Mouse (Mus musculus): ENCODE measurements around the gene Tcp11l2.

The Tcp11l2 gene

GRCm38 (mm10) chr10:84576395-84577070 lies at the start of gene Tcp11l2:
TSS of gene Tcp11l2 (plus strand) at chr10:84576626.
- in situ Hi-C loops (cut with MboI, MseI), result no loop called here

DNA sequence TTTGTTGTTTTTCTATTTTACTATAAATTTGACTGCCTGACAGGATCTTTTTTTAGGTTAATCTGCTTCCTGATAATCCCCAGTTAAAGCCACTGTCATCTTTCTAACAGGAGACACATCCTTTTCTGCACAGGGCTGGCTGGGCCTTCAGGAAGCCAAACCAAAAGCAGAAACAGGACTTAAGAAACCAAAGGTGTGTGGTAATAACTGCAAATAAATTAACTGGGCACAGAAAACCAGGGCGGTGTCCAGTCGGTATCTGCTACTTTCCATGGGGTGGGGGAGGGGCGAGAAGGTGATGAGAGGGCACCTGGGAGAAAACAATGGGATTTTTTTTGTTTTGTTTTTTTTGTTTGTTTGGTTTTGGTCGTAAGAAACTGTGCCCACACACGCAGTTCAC lies 49.4 kb upstream of the Tcp11l2 start:
- in situ Hi-C loops (cut with MboI, MseI), result no loop called here

DNA sequence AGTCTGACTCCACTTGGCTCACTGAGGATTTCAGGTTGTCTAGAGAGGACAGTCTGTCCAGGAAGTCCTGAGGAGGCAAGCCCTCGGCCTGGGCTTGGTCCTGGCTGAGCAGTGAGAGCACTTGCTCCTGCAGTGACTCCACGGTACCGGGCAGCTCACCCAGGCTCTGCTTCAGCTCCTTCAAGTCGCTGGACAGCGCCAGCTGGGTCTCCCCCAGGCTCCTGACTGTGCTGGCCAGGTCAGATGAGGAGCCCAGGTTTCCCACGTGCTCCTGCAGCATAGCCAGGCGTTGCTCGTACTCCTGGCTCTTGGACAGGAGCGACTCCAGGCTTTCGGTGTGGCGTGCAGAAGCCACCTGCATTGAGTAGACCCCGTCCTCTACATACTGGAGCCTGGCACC lies 48.8 kb upstream of the Tcp11l2 start:
- in situ Hi-C loops (cut with MboI, MseI), result no loop called here

- in situ Hi-C loops (cut with MboI, MseI), result no loop called here
These were observed 46.0 kb upstream of the Tcp11l2 start for GRCm38 (mm10) chr10:84530388-84530787.

DNA sequence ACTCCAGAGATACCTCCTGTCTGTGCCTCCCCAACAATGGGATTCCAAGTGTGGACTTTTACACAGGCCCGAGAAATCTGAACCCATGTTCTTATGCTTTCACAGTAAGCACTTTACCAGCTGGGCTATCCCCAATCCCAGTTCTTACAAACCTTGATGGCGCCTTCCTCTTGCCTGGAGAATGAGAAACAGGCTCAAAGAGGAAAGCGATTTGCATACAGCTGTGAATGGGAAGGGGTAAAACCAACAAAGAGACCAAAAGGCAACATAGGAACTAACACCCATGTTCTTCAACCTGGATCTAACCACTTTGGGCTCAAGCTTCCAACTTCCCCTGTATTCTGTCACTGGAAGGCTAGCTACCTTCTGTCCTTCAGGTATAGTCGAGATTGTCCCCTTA lies 44.9 kb upstream of the Tcp11l2 start:
- in situ Hi-C loops (cut with MboI, MseI), result no loop called here

- in situ Hi-C loops (cut with MboI, MseI), result no loop called here
These were observed 44.1 kb upstream of the Tcp11l2 start for GRCm38 (mm10) chr10:84532191-84532889.

GRCm38 (mm10) chr10:84532911-84533882 lies 43.2 kb upstream of the Tcp11l2 start:
- in situ Hi-C loops (cut with MboI, MseI), result no loop called here

DNA sequence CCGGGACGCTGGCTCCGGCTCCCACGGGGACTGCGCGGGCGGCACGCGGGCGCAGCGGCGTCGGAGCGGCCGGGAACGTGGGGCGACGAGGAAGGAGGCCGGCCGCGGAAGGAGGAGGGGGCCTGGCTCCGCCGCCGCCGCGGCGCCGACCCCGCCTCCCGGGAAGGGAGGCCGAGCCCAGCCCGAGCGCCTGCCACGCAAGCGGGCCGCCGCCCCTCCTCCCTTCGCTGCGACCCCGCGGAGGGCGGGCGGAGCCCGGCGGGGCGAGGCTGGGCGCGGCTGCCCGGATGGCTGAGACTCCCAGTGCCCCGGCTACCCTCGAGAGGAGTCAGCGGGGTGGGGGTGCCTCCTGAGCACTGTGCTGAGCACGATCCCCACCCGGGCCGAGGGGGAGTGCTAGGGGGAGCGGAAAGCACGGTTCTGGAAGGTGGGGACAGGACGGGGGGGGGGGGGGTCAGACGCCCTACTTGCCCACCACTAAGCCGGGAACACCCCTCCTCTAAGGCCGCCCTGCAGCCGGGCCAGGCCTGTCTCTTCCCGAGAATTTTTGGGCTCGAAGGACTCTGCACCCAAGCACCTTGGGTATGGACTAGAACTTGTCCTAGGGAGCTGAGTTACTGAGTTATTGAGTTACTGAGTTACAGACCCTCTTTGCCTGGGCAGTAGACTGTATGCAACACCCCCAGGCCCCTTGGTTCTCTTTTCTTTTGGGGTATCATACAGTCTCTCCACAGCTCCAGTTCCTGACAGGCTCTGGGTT lies 42.3 kb upstream of the Tcp11l2 start, which contains the start of gene Ckap4:
Ckap4 (minus strand) TSS at position 151 of the 760 bp plus-strand sequence.
- in situ Hi-C loops (cut with MboI, MseI), result no loop called here

DNA sequence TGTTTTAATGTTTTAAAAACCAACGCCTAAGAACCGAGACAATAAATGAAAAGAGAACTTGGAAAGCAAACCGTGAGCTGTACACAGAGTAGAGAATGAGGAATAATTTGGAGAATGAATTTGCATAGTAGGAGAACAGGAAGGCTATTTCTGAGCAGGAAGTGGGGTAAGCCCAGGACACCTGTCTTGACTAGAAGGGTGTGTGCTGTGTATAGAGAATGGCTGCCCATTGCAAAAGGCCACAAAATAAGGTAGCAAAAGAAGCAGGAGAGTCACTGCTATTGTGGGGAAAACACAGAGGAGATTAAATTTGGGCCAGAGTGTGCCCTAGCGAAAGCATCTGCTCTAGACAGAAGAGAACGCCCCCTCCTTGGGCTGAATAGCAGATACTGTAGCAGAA lies 41.0 kb upstream of the Tcp11l2 start:
- in situ Hi-C loops (cut with MboI, MseI), result no loop called here

GRCm38 (mm10) chr10:84535859-84536258 lies 40.6 kb upstream of the Tcp11l2 start:
- in situ Hi-C loops (cut with MboI, MseI), result no loop called here

DNA sequence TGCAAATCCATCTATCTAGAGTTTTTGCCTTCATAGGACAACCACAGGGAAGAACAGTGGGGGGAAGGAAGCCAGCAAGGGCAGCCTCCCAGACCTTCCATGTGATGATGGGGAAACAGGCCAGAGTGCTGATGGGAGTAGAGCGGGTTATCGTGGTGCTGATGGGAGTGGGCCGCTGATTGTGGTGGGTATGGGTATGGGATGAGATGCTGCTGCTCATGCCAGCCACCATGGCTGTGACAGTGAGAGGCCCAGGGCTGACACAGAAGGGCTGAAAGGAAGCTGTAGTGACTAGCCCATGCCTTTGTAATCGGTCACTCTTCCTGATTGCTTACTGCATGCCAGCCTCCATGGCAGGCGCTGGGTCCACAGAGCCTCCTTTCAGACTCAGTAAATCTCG lies 36.8 kb upstream of the Tcp11l2 start:
- in situ Hi-C loops (cut with MboI, MseI), result no loop called here

DNA sequence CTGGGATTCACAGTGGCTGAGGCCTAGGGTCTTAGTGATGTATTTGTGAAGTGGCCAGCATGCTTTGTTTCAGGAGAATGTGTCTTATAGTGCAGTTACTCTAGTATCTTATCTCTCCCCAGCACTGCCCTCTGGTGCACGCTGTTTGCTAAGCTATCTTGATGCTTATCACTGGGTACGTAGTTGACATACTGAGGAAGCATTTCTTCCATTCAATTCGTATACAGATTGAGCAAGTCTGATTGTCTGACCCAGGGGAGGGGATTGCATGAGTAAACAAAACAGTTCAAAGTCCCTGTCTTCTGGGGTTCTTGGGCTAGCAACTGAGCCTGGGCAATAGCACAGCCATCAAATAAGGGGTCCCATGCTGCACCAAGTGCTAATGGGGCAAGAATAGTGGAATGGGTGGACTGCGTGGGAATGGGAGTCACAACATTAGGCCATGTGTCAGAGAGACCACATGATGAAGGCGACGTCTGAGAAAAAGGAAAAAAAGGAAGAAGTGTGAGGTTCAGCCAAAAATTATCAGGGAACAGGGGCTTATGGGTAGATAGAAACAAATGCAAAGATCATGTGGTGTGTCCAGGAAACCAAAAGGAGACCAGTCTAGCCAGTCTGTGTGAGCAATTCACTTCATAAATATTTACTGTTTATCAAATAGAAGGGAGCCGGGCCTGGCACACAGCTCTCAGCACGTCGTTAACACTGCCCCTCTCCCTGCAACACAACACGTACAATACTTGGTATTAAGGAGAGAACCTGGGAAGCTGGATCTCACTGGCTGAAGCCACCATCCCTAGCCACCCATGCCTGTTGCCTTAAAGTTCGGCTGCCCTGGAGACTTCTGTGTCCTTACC lies 33.4 kb upstream of the Tcp11l2 start:
- in situ Hi-C loops (cut with MboI, MseI), result no loop called here

GRCm38 (mm10) chr10:84544841-84545610 lies 31.4 kb upstream of the Tcp11l2 start:
- in situ Hi-C loops (cut with MboI, MseI), result no loop called here

GRCm38 (mm10) chr10:84549146-84549919 lies 27.1 kb upstream of the Tcp11l2 start:
- in situ Hi-C loops (cut with MboI, MseI), result no loop called here

GRCm38 (mm10) chr10:84549920-84550293 lies 26.5 kb upstream of the Tcp11l2 start:
- in situ Hi-C loops (cut with MboI, MseI), result no loop called here

GRCm38 (mm10) chr10:84551846-84552245 lies 24.6 kb upstream of the Tcp11l2 start:
- in situ Hi-C loops (cut with MboI, MseI), result no loop called here

DNA sequence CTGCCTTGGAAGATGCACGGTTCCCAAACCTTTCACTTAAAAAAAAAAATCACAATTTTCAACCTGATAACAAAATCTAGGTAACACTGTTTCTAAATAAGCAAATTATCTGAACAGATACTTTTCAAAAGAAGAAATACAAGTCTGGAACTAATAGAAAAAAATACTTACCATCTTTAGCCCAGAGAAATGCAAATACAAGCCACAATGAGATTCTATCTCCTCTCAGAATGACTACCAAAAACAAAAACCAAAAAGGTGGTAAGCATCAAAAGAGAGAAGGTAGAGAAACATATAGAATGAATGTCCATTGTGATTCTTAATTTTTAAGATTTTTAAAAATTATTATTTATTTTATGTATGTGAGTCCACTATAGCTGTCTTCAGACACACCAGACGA lies 23.9 kb upstream of the Tcp11l2 start:
- in situ Hi-C loops (cut with MboI, MseI), result no loop called here

DNA sequence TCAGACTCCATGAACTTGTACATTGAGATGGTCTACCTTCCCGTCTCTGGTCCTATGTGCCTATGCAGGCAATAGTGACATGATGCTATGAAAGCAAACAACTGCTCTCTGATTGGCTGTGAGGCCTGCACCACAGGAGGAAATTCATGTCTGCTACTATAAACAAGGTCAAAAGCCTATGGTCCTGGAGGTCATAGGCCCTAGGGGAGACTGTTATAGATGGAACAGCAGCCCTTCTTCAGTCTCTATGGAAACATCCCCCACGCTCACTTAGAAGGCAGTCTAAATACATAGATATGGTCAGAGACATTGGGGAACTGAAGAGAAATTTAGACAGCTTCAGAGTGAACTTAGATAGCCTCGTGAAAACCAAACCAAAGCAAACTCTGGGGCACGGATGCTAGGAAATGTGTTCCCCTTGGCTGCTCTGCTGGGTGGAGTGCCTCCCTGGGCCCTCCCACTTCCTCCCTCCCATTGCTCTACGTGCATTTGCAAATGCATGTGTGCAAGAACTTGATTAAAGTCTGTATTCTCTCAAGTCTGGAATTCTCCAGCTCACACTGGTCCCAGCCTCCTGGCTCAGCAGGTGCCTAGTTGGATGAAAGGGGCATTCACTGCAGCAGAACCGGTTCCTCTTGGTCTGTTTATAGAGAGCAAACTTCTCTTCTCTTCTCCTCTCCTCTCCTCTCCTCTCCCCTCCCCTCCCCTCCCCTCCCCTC lies 22.0 kb upstream of the Tcp11l2 start:
- in situ Hi-C loops (cut with MboI, MseI), result no loop called here
